Mouse (Mus musculus): Measurements from ENCODE around the gene Tlr9.

DNA sequence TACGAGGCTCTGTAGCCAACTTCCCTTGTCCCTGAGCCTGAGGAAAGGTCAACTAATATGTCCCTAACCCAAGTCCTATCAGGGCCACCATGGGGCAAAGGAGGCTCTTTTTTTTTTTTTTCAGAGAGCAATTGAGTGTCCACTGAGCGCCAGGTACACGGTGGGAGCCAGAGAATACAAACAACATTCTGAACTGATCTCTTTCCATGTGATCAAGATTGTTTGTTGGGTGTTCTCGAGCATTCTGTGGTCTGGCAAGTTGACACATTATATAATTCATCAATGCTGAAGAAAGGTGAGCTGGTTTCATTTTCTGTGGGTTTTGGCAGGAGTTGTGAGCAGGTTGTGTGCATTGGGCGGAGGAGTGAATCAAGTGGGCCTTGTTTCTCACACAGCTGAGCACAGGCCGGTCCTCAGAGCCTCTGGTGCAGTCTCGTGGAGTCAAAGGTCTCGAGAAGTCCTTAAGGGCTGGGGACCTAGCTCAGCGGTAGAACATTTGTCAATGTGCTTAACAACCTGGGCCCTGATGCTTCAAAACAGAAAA lies 41.1 kb downstream of the Tlr9 start:
- TF ChIP-seq CTCF (IDR thresholded peaks at IDR 0.05; ENCODE audit: insufficient read depth, low read depth, low read length) (no peak), POLR2A (IDR thresholded peaks at IDR 0.05; ENCODE audit: insufficient read depth, low read depth, low read length) (no peak)
